Mouse (Mus musculus) stomach, postnatal 0 days (tissue): ENCODE measurements at regions not wholly inside any gene's neighbourhood (a gene's known extent, or its start where the extent isn't known, plus 50 kb on each side); places are given as distances from the start of the nearest gene placed in this dataset.

Experiments used
- CTCF ChIP-seq: IDR thresholded peaks from 2 replicates; pipeline ENCODE4 v1.5.1; 2016; ENCODE audit warnings: antibody characterized with exemption, low read depth, mild to moderate bottlenecking, moderate library complexity
- EP300 ChIP-seq: optimal IDR thresholded peaks from 2 replicates; pipeline ENCODE3; 2016; ENCODE audit warnings: antibody characterized with exemption

- TF ChIP-seq CTCF (no peak), EP300 (no peak)
These were observed 198.4 kb downstream of the Ajap1 start for GRCm38 (mm10) chr4:153284209-153284608.
